Mouse (Mus musculus): Measurements from ENCODE around the gene Phf19. TPM values are rescaled to one million over a fixed set of nuclear protein-coding genes. Genes with fewer than 3 reads are reported as not detected.

Gene Phf19
- total and polyA plus RNA-seq, 3 experiments = 10.2 to 26.2 TPM; not detected in 1

- Histone ChIP-seq H3K4me3 (ENCODE audit: control insufficient read depth in 1 of 2, insufficient read depth in 1 of 2, low read depth in 2 of 2, low read length in 2 of 2) (no peak overlapping the region), H3K9ac (ENCODE audit: control insufficient read depth, low read depth, low read length, poor library complexity, severe bottlenecking) (no peak overlapping the region), H3K27ac (ENCODE audit: control insufficient read depth, low read depth, low read length) (no peak overlapping the region), H3K79me2 (ENCODE audit: control insufficient read depth, insufficient read depth, low read length, poor library complexity) (no peaks in the 10 kb centered on the region), H3K27me3 (ENCODE audit: control insufficient read depth in 1 of 2, insufficient read depth in 2 of 2, low read length in 2 of 2) (peaks cover 0 to 2% of the 10 kb centered on the region in 2 experiments; a peak in 3 of 4 replicates), H3K36me3 (ENCODE audit: control insufficient read depth in 1 of 2, insufficient read depth in 2 of 2, low read length in 2 of 2) (no peaks in the 10 kb centered on the region), H3K4me1 (ENCODE audit: control insufficient read depth in 1 of 2, insufficient read depth in 2 of 2, low read length in 2 of 2) (peaks cover 0 to 10% of the 10 kb centered on the region in 2 experiments; a peak in 1 of 4 replicates), H3K9me3 (replicated peaks; ENCODE audit: insufficient read depth, low read length) (no peaks in the 10 kb centered on the region)
- no peak for TF ChIP-seq EP300 (IDR thresholded peaks at IDR 0.05; ENCODE audit: low read depth in 1 of 2, low read length in 2 of 2)
- no peak for TF ChIP-seq POLR2A (IDR thresholded peaks at IDR 0.05; ENCODE audit: control insufficient read depth in 1 of 2, insufficient read depth in 1 of 2, low read depth in 1 of 2, low read length in 2 of 2, poor library complexity in 1 of 2)
- no peak for TF ChIP-seq MAX (IDR thresholded peaks at IDR 0.05; ENCODE audit: low read length)
- no peak for TF ChIP-seq ZMIZ1 (IDR thresholded peaks at IDR 0.05; ENCODE audit: low read depth, low read length)
- TF ChIP-seq MYC (IDR thresholded peaks at IDR 0.05; ENCODE audit: low read depth, low read length) = no peak
- no peak for TF ChIP-seq JUND (IDR thresholded peaks at IDR 0.05; ENCODE audit: low read depth, low read length)
- TF ChIP-seq POLR2AphosphoS2 (IDR thresholded peaks at IDR 0.05; ENCODE audit: low read length) = no peak
- no peak for TF ChIP-seq USF1 (IDR thresholded peaks at IDR 0.05; ENCODE audit: low read depth, low read length)
- no peak for TF ChIP-seq ETS1 (IDR thresholded peaks at IDR 0.05; ENCODE audit: low read depth, low read length)
- no peak for TF ChIP-seq GABPA (IDR thresholded peaks at IDR 0.05; ENCODE audit: low read depth, low read length)
- no peak for TF ChIP-seq MAFK (IDR thresholded peaks at IDR 0.05; ENCODE audit: borderline replicate concordance, low read depth, low read length)
- no peak for TF ChIP-seq TBP (IDR thresholded peaks at IDR 0.05; ENCODE audit: low read depth, low read length)
- TF ChIP-seq GATA1 (IDR thresholded peaks at IDR 0.05; ENCODE audit: low read depth, low read length) = no peak
- no peak for TF ChIP-seq CHD1 (IDR thresholded peaks at IDR 0.05; ENCODE audit: low read depth, low read length)
- no peak for TF ChIP-seq POLR2AphosphoS5 (IDR thresholded peaks at IDR 0.05; ENCODE audit: borderline replicate concordance, low read depth, low read length)
- TF ChIP-seq ELF1 (IDR thresholded peaks at IDR 0.05; ENCODE audit: low read depth, low read length) = no peak
- no peak for TF ChIP-seq UBTF (IDR thresholded peaks at IDR 0.05; ENCODE audit: borderline replicate concordance, insufficient read depth, low read depth, low read length)
- no peak for TF ChIP-seq USF2 (IDR thresholded peaks at IDR 0.05; ENCODE audit: borderline replicate concordance in 1 of 2, insufficient read depth in 1 of 2, low read depth in 1 of 2, low read length in 2 of 2)
- DNase-seq (ENCODE audit: low read depth, low spot score) = no peak
Observed at GRCm38 (mm10) chr2:34957405-34957804, 43.6 kb upstream of the Phf19 start.

DNA sequence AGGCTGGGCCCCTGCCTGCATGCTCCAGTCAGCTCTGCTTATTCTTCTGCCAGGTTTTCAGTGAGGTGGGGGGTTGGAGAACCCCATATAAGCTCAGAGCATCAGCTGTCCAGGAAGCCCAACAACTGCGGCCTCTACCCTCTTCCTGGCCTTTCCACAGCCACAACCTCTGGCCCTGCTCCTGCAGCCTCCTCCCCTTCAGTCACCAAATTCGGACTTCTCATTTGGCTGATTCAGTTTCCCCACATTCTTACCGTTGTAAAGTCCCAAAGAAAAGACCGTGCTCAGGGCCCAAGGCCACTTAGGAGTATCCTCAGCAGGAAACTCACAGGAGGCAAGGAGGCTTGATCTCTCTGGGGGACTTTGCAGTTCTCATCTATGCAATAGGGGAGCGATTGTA, 43.1 kb upstream of the Phf19 start:
- Histone ChIP-seq H3K4me1 (ENCODE audit: control insufficient read depth in 1 of 2, insufficient read depth in 2 of 2, low read length in 2 of 2) (peaks cover 0 to 11% of the 10 kb centered on the region in 2 experiments; a peak in 1 of 4 replicates), H3K36me3 (ENCODE audit: control insufficient read depth in 1 of 2, insufficient read depth in 2 of 2, low read length in 2 of 2) (no peaks in the 10 kb centered on the region), H3K4me3 (ENCODE audit: control insufficient read depth in 1 of 2, insufficient read depth in 1 of 2, low read depth in 2 of 2, low read length in 2 of 2) (no peak overlapping the region), H3K27ac (ENCODE audit: control insufficient read depth, low read depth, low read length) (no peak overlapping the region), H3K9me3 (replicated peaks; ENCODE audit: insufficient read depth, low read length) (no peaks in the 10 kb centered on the region), H3K27me3 (ENCODE audit: control insufficient read depth in 1 of 2, insufficient read depth in 2 of 2, low read length in 2 of 2) (peaks cover 0 to 2% of the 10 kb centered on the region in 2 experiments; a peak in 3 of 4 replicates), H3K79me2 (ENCODE audit: control insufficient read depth, insufficient read depth, low read length, poor library complexity) (no peaks in the 10 kb centered on the region), H3K9ac (ENCODE audit: control insufficient read depth, low read depth, low read length, poor library complexity, severe bottlenecking) (no peak overlapping the region)
- TF ChIP-seq UBTF (IDR thresholded peaks at IDR 0.05; ENCODE audit: borderline replicate concordance, insufficient read depth, low read depth, low read length) (no peak), MAZ (IDR thresholded peaks at IDR 0.05; ENCODE audit: low read depth, low read length) (no peak), POLR2AphosphoS2 (IDR thresholded peaks at IDR 0.05; ENCODE audit: low read length) (no peak), JUND (IDR thresholded peaks at IDR 0.05; ENCODE audit: low read depth, low read length) (no peak), ELF1 (IDR thresholded peaks at IDR 0.05; ENCODE audit: low read depth, low read length) (no peak), ZMIZ1 (IDR thresholded peaks at IDR 0.05; ENCODE audit: low read depth, low read length) (no peak)
- no peak for DNase-seq (ENCODE audit: low read depth, low spot score)

Data from MEL (cell line).